Mouse (Mus musculus): ENCODE data around the gene Olfr373.
A peak's percentile ranks its signal among the peaks of the same experiment; 100 is the strongest.

Gene Olfr373

GRCm38 (mm10) chr8:72133507-72133906 is 50.5 kb downstream of the Olfr373 start:
- no peak for DNase-seq (ENCODE audit: low spot score)

DNA sequence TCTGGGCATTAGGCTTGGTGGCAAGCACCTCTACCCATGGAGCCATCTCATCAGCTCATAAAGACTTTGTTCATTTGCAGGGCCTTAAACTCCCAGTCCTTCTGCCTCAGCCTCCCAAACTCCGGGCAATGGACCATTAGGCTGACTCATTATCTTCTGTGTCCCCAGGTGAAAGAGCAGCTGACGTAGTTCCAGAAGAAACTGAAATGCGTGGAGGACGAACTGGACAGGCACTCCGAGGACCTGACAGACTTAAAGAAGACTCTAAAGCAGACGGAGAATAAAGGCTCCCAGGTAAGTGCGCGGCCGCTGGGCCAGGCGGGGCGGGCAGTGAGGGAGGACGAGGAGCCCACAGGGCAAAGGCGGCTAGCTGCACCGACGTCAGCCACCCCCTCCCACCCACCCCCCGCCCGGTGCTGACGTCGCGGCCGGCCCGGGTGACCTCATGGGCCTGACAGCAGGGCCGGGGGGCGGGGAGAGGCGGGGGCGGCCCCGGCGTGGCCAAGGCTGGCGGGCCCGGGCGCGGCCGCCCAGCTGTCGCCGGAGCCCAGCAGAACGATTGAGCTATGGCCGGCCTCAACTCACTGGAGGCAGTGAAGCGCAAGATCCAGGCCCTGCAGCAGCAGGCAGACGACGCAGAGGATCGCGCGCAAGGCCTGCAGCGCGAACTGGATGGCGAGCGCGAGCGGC is 51.9 kb downstream of the Olfr373 start, which contains the start of gene Tpm4:
Gene Tpm4, plus strand, starts transcription at position 220 of the 690 bp plus-strand sequence.
- peak; percentile 69 for DNase-seq (ENCODE audit: low spot score)

- peak; percentile 41 for DNase-seq (ENCODE audit: low spot score)
These were observed 52.7 kb downstream of the Olfr373 start for GRCm38 (mm10) chr8:72135446-72136301.

DNA sequence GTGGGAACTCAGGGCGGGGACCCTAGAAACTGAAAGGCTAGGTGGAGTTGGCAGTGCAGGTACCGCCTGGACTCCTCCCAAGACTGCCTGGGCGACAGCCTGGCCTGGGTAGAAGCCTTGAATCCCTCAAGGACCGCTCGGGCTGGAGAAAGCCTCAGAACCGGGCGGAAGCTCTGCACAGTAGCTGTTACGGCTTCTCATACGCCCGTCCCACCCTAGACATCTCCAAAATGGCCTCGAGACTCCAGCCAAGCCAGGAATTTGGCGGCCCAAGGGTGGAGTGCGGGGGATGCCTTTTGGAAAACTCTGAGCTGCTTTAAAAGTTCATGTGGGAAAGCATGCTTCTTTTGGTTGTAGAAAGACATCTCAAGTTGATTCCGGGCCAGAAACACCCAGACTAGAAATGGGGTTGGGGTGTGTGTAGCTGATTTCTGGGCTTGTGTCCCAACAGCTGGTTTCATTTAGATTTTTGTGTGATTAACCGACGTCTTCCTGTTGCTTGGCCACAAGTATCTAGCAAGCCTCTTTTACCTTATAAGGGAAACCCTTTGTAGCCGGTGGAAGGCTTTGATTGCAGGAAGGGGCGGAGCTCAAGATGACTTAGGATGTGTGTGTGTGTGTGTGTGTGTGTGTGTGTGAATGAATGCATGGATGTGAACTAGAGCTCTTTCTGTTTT is 53.5 kb downstream of the Olfr373 start:
- DNase-seq (ENCODE audit: low spot score), result peak; percentile 95

- no peak for DNase-seq (ENCODE audit: low spot score)
These were observed 54.5 kb downstream of the Olfr373 start for GRCm38 (mm10) chr8:72137431-72137830.

DNA sequence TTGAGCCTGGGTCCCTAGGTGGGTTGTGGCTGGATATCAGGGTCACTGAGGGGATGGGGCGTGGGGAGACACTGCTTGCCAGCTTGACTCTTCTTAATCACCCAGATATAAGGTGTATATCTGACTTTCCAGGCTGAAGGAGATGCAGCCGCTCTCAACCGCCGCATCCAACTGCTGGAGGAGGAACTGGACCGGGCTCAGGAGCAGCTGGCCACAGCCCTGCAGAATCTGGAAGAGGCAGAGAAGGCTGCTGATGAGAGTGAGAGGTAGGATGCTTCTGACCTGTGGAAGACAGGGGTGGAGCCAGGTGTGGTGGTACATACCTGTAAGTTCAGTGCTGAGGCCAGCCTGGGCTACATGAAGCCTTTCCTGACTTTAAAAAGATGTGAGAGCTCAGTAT is 55.5 kb downstream of the Olfr373 start:
- no peak for DNase-seq (ENCODE audit: low spot score)

DNA sequence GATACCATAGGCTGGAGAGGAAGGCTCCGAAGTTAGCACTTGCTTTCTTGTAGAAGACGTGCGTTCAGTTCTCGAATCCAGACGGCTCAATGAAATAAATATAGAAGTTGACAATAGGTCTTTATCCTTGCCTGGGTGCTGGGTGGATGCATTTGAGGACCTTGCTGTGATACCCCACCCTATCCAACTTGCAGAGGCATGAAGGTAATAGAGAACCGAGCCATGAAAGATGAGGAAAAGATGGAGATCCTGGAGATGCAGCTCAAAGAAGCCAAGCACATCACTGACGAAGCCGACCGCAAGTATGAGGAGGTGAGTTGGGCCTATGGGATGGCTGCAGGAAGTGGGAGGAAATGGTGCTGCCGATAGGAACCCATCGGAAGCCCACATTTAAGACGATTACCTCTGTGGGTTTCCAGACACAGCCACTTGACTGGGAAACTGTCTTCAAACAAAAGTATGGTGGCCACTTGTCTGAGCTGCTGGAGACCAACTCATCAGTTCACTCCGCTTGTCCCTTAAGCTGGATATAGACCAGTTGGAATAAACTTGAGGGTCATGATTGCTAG is 60.4 kb downstream of the Olfr373 start:
- no peak for DNase-seq (ENCODE audit: low spot score)

DNA sequence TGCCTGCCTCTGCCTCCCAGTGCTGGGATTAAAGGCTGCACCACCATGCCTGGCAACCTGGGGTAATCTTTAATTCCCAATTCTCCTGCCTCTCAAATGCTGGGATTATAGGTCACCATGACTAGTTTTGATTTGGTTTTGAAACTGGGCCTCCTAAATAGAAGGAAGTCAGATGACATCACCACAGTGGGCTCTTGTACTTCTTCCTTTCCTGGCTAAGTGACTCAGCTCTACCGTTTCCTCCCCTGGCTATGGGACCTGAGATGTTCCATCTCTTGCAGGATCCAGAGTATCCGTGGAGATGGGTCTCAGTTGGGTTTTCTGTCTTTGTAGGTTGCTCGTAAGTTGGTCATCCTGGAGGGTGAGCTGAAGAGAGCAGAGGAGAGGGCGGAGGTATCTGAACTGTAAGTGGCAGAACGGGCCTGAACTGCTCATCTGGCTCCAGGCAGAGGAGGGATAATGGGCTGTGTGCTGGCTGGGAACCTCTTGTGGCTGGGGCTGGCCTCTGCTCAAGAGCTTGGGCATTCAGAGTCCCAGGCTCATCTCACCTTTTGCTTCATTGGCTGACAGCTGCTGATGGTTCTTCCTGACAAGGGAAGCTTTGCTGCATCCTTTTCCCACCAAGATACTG is 61.5 kb downstream of the Olfr373 start:
- DNase-seq (ENCODE audit: low spot score), result peak; percentile 47

GRCm38 (mm10) chr8:72145511-72145910 is 62.5 kb downstream of the Olfr373 start:
- DNase-seq (ENCODE audit: low spot score), result peak; percentile 47

DNA sequence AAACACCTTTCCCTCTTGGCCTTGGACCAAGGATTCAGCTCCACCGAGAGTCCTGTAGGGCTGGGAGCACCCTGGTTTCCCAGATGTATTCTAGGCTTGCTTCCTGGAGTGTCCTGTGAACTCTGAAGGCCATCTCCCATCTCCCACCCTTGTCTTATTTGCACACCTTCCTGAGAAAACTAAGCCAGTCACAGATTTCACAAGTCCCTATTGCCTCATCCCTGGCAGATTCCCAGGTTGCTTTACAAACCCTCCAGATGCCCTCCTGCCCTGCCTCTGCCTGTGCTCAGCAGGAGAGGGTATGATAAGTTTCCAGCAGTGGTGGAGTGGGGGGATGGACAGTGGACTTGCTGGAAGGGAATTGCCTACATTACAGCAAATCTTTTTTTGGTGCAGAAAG is 63.1 kb downstream of the Olfr373 start:
- peak; percentile 84 for DNase-seq (ENCODE audit: low spot score)

DNA sequence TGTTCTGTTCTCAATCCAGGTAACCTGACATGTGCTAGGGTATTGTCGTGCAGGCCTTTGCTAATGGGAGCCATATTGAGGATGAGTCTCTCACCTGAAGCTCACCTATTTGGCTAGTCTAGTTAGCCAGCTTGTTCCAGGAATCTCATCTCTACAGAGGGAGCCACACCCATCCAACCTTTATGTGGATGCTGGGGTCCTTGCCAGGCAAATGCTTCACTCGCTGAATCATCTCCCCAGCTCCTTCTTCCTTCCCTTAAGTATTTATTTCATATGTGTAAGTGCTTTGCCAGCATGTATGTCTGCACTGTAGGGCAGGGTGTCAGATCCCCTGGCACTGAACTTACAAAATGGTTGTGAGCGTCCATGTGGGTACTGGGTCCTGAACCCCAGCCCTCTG is 63.6 kb downstream of the Olfr373 start:
- no peak for DNase-seq (ENCODE audit: low spot score)

GRCm38 (mm10) chr8:72147266-72147665 is 64.3 kb downstream of the Olfr373 start:
- no peak for DNase-seq (ENCODE audit: low spot score)

DNA sequence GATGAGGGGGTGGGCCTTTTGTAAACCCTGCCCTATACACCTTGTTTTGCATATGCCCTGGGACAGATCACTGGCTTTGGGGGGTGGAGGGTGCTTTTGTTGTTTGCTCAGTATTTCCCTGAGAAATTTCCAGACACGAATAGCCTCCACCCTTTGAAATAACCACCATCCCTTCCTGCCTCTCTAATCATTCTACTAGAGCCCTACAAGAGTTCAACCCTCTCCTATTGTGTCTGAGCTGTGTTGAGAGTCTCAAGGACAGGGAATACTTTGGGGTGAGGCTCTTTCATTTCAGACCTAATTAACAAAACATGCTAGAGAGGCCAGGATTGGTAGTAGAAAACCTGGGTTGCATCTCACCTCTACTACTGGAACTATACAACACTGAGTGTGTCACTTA is 66.1 kb downstream of the Olfr373 start:
- no peak for DNase-seq (ENCODE audit: low spot score)

DNA sequence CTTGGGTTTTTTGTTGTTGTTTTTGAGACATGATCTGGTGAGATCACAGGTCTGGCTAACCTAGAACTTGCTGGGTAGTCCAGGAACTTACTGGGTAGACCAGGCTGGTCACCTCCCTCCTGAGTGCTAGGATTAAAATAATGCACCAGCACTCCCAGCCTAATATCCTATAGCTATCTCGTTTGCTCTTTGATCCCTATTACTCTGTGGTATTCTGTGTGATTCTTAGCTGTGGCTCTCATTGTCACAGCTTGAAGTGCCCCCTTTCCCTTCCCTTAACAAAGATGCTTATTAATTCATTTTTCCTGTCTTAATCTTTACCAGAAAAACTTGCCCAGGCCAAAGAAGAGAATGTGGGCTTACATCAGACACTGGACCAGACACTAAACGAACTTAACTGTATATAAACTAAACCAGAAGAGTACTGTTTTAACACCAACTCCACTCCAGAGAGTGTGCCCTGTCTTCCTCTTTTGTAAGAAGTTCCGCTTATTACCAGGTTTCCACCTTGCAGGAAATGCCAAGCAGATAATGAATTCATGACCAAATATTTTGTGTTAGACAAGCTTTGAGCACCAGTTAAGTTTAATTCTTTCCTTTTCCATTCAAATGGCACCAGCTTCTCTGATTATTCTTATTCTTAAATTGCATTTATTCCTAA is 68.6 kb downstream of the Olfr373 start:
- no peak for DNase-seq (ENCODE audit: low spot score)

All from adipocyte (in vitro differentiated cells).